Mouse (Mus musculus): ENCODE results near the gene Zbtb44.

The Zbtb44 gene

DNA sequence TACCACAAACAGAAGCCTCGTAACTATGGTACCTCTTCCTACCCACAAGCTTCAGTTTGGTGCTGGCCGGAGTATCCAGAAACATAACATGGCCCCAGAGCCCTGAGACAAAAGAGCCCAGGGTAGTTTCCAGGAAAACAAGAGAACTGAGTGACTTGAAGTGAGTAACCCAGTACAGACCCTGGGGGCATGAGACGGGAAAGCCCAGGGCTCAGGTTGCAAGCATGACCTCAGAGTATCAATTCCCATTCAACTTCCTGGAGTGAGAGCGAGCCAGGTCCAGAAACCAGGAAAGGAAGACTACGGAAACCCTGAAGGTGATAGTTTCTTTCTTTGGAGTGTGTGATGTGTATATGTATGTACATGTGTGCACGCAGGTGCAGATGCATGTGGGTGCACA, 87.0 kb downstream of the Zbtb44 start:
- DNase-seq = no peak

DNA sequence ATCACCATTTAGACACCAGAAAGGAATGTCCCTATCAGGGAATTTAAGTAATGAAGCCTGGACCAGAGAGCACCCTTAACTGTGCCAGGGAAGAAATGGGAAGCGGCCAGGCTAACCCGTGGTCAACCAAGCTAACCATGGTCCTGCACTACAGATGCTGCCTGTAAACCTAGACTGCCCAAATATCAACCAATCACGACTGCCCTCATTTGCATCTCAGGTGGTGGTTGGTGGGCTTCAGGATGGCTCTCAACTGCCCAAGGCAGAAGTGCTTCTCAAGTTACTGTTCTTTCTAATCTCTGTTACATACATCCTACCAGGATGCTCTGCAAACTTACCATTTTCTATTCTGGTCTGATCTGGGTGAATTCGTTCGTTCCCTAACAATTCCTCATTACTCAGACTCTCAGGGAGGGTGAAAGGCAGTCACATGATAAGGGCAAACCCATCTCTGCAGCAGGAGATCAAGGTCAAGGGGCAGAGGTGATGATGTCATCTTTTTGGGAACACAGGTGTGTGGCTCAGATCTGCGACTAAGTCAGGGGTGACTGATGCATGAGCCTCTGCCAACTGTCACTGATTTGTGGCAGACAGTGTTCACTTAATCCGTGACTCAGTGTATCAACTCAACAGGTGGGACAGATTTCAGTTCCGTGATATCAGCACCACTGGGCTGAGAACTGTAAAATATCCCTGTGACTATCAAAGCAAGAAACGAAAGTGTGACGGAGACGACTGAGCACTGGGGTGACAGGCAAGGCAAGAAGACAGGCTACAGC, 88.3 kb downstream of the Zbtb44 start:
- no peak for DNase-seq

DNA sequence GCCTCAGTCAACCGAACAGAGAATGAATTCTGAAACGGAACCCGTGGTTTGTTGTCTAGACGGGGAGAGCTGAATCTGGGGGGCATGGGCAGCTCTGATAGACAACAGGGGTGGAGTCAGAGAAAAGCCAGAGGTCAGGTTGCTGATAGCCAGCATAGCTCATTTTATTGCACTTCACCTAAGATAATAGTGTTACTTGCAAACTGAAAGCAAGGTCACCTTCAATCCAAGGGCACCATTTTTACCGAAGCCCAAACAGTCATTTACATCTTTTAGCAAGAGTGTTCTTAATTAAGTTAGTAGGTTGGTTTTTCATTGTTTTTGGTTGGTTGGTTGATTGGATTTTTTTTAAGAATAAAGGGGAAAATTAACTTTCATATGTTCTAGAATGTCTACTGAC, 89.0 kb downstream of the Zbtb44 start:
- DNase-seq = no peak

DNA sequence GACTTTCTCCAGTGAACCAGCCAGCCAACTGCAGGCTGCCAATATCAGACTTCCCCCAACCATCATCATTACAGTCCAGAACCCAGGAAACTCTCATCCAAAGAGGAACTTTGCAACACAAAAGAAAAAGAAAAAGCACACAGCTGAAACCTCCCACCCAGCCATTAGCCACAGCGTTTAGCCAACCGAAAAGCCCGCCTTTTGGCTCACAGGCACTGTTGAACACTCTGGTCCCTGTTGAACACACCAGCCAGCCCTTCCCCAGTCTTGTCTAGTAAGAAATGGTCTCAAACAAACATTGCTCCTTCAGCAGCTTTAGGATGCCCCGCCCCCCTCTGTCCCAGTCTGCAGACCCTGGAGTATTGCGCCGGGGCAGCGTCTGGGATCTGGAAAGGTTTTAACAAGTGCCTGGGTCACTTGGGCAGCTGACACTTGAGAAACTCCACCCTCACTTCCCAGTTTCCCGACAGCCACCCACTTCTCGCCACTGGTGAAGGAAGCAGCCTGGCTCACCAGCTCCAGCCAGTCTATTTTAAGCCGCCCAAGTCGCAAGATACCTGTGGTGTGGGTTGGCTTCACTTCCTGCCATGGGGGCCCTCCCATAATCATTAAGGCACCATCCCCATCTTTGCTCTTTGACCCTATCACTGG, 89.6 kb downstream of the Zbtb44 start:
- DNase-seq = peak; percentile 21

DNA sequence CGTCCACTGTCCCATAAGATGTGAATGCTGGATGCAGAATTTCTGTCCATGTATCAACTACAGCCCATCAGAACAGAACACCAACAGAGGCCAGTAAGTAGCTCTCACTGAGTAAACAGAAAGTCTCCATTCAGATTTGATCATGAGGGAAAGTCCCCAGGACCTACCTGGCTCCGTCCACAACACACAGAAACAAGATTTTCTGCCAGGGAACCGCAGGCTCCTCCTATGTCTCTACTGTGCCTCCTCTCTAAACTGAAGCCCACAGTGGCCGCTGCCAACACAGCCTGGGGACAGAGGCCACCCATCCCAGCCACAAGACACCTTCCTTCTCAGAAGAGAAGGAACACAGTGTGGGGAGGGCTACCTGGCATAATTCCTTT, 90.1 kb downstream of the Zbtb44 start:
- no peak for DNase-seq

DNA sequence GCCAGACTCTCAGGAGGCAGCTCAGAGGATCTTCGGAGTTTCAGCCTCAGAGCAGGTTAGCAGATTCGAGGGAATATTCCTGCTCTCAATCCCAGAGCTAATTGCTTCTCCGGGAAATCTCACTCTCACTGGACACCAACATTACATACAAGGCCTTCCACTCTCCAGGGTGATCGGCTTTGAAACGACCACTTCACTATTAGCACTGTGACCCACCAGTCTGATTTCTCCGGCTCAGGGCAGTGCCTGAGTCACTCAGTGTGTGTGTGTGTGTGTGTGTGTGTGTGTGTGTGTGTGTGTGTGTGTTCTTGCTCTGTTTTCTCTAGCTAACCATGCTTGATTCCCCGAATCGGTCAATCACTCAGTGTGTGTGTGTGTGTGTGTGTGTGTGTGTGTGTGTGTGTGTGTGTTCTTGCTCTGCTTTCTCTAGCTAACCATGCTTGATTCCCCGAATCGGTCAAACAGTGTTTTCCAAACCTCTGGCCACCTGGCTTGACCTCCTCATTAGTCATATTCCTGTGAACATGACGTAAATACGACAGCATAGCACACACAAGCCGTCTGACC, 92.1 kb downstream of the Zbtb44 start:
- no peak for DNase-seq

Data from kidney, postnatal 14 days (tissue).